Mouse (Mus musculus) mouse trophoblast stem cell (cell line): ENCODE measurements around the gene Mroh9.

Experiments
- in situ Hi-C, 2 experiments: fragments of 300-500 bp; cut with MseI, MboI; formaldehyde crosslinking; loops; 2 replicates in 1 of 2; 3 replicates in 1 of 2; pipeline ENCODE4 v1.15.1; 2025

Gene Mroh9

DNA sequence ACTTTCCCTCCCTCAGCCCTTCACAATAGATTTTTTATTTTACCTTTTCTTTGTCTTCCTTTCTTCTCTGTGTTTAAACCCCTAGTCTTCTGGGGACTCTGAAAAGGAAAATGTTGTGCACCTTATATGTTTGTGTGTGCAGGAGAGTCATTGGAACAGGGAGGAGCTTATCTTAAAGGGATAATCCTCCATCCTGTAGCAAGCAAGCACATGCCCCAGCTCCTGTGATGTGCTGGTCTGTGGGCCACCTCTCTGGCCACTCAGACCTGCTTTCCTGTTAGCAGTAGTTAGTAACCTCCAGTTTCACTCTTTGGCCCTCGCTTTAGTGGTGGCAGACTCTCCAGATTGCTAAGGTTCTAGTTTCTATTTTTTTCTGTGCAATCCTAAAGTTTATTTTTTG, 101.0 kb downstream of the Mroh9 start, which contains the start of gene Fmo3:
Fmo3 (minus strand) TSS at position 101 of the 400 bp plus-strand sequence.
- in situ Hi-C loops, result no loop called here
